Mouse (Mus musculus): ENCODE results near the gene Cars. TPM values are rescaled to one million over a fixed set of nuclear protein-coding genes. Genes with fewer than 3 reads are reported as not detected.
A peak's percentile ranks its signal among the peaks of the same experiment; 100 is the strongest.
"Not testable (repeated sequence)": the region's sequence is repeated elsewhere in the genome, so short reads cannot be mapped to it uniquely, and the experiment has no call there.

The Cars gene
- total RNA-seq, 2 experiments from 2014 or later: 38.4 to 42.0 TPM

DNA sequence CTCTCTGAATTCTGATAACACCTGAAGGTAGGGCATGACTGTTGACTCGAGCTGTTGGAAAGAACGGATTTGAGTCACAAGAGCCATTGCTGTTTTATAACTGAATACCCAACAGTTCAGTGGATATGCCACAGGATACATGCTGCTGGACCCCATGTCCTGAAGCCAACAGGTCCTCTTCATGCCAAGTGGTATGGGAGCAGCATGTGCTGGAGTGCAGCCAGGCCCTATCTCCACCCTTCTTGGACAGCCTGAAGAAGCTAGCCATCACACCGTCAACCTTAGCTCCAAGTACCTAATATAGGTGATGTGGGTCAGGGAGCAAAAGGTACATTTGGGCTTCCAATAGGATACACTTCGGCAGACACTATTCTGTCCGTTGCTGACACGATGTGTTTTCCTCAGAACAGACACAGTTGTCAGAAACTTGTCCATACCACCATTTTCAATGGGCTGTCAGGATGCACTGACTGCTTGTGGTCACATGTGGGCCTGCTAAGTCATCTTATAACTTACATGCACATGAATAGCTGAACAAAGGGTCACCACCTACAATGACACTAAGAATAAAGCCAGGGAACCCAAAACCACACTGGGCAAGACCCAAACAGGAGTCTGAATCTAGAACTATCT is 34.8 kb downstream of the Cars start:
- no peak for TF ChIP-seq CTCF (conservative IDR thresholded peaks at IDR 0.05)
- Histone ChIP-seq H3K27ac (no peak overlapping the region), H3K4me3 (no peak overlapping the region)
- no peak for DNase-seq (ENCODE audit: low spot score in 2 of 2)

- Histone ChIP-seq H3K4me3 (no peak overlapping the region), H3K27ac (no peak overlapping the region)
- no peak for DNase-seq (ENCODE audit: low spot score in 2 of 2)
- no peak for TF ChIP-seq CTCF (conservative IDR thresholded peaks at IDR 0.05)
Measured at GRCm38 (mm10) chr7:143563787-143564186, 36.1 kb downstream of the Cars start.

DNA sequence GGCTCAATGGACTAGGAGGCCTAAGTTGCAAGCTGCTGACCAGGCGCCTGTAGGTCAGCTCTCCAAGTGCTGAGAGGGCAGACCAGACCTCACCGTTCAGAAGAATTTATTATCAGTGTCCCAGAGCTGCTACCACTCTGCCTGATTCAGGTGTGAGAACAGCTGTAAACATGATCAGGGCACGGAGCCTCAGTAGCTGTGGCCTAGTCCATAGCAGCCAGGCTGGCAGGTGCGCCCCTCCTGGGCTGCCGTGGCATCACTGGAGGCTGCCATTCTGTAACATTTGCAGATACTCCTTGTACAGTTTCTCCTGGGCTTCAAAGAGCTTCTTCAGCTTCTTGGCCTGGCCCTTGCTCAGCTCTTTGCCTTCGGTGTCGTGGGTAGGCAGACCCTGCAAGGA is 42.3 kb downstream of the Cars start:
- no peak for DNase-seq (ENCODE audit: low spot score in 2 of 2)
- no peak overlapping the region for H3K4me3 ChIP-seq
- peak; percentile 43 for TF ChIP-seq CTCF (conservative IDR thresholded peaks at IDR 0.05)
- H3K27ac ChIP-seq: 0 out of 2 replicates have a peak overlapping the region, but pooled peaks have one; percentile 23

DNA sequence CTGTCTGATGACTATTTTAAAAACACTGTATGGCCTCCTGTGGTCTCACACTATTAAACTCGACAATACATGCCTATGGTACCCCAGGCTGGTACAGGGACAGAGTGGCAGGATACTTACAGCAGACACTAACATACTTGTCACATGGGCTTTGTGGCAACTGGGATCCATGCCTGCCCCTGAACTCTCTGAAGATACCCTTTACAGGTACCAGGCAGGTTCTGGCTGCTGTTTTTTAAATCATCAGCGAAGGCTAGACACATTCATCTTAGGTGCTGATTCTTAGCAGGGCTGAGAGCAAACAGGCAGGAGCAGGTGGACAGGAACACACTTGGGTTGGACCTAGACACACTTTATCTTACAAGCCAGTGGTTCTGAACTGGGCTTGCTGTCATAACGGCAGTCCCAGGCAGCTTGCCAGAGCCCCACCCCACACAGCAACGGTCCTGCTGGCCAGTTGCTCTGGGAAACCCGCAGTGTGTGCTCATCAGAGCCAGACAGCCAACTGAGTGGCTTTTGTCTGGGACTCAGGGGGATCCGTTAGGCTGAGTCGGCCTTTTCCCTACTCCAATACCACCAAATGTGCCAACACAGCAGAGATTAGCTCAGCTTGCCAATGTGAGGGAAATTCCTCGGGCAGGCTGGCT is 42.8 kb downstream of the Cars start:
- peak in 1 of 2 experiments; percentile 23 for DNase-seq (ENCODE audit: low spot score in 2 of 2)
- no peak for TF ChIP-seq CTCF (conservative IDR thresholded peaks at IDR 0.05)
- Histone ChIP-seq H3K4me3 (no peak overlapping the region), H3K27ac (no peak overlapping the region)

DNA sequence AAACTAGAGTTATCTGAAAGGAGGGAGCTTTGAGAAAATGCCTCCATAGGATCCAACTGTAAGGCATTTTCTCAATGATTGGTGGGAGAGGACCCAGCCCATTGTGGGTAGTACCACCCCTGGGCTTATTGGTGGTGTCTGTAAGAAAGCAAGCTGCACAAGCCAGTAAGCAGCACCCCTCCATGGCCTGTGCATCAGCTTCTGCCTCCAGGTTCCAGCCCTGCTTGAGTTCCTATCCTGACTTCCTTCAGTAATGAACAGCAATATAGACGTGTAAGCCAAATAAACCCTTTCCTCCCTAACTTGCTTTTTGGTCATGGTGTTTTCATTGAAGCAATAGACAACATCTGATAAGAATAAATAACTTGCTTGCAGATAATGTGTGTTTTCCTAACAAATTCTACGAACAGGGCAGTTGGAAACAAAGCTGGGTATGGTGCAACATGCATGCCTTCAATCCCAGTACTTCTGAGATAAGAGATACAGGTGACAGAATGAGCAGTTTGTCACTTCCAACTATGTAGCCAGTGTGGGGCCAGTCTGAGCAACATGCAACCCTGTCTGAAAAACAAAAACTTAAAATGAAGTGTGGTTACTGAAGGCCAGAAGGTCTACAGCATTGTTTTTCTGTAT is 50.2 kb downstream of the Cars start:
- H3K4me3 ChIP-seq: peak overlapping the region; percentile 98
- no peak for TF ChIP-seq CTCF (conservative IDR thresholded peaks at IDR 0.05)
- no peak for DNase-seq (ENCODE audit: low spot score in 2 of 2)
- H3K27ac ChIP-seq: peak overlapping the region; percentile 93

- no peak for TF ChIP-seq CTCF (conservative IDR thresholded peaks at IDR 0.05)
- Histone ChIP-seq H3K27ac (peak within 1 kb of the TSS; percentile 93), H3K4me3 (peak within 1 kb of the TSS; percentile 98)
- DNase-seq (ENCODE audit: low spot score in 2 of 2): peak; percentile 97 to 99
Measured at GRCm38 (mm10) chr7:143548976-143549457, 50.9 kb downstream of the Cars start, which contains the start of gene Nap1l4. TSS of gene Nap1l4 (minus strand) at chr7:143549106.

- Histone ChIP-seq H3K27ac (peak overlapping the region; percentile 93), H3K4me3 (peak overlapping the region; percentile 98)
- no peak for TF ChIP-seq CTCF (conservative IDR thresholded peaks at IDR 0.05)
- peak in 1 of 2 experiments; percentile 13 for DNase-seq (ENCODE audit: low spot score in 2 of 2)
Measured at GRCm38 (mm10) chr7:143548231-143548961, 51.5 kb downstream of the Cars start.

- TF ChIP-seq CTCF (conservative IDR thresholded peaks at IDR 0.05): no peak
- no peak overlapping the region for H3K4me3 ChIP-seq
- no peak overlapping the region for H3K27ac ChIP-seq
- no peak for DNase-seq (ENCODE audit: low spot score in 2 of 2)
Measured at GRCm38 (mm10) chr7:143546554-143546953, 53.3 kb downstream of the Cars start.

GRCm38 (mm10) chr7:143544368-143544767 is 55.5 kb downstream of the Cars start:
- no peak overlapping the region for H3K4me3 ChIP-seq
- no peak for DNase-seq (ENCODE audit: low spot score in 2 of 2)
- TF ChIP-seq CTCF (conservative IDR thresholded peaks at IDR 0.05): peak; percentile 80
- no peak overlapping the region for H3K27ac ChIP-seq

DNA sequence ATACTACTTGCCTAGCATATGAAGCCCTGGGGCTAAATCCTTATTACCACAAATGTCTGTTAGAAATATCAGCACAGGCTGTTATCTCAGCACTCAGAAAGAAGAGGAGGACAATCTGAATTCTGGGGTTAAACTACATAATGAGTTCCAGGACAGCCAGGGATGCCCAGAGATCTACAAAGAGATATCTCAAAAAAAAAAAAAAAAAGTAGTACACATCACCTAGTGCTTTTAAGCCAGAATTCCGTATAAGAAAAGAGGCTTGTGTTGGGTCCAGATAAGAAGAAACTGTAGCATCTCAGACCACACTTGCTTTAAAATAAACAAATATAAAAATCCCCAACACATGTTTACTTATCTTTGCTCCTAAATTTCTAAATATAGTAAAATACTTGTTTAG is 61.2 kb downstream of the Cars start:
- H3K4me3 ChIP-seq: no peak overlapping the region
- no peak overlapping the region for H3K27ac ChIP-seq
- no peak for DNase-seq (ENCODE audit: low spot score in 2 of 2)
- TF ChIP-seq CTCF (conservative IDR thresholded peaks at IDR 0.05): no peak

DNA sequence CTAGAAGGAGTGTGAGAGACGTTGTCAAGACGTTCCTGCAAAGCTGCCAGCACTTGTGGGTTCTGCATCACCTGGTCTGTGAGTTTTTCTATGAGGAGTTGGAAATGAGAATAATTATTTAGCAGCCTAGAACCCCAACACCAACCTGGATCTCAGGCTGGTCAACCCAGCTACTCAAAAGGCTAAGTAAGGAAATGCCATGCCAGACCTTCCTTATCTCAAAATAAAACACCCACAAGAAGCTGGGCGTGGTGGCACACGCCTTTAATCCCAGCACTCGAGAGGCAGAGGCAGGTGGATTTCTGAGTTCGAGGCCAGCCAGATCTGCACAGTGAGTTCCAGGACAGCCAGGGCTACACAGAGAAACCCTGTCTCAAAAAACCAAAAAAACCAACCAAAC is 61.7 kb downstream of the Cars start:
- not testable (repeated sequence) for DNase-seq (ENCODE audit: low spot score in 2 of 2); H3K27ac ChIP-seq; H3K4me3 ChIP-seq

- H3K4me3 ChIP-seq: no peak overlapping the region
- no peak for TF ChIP-seq CTCF (conservative IDR thresholded peaks at IDR 0.05)
- DNase-seq (ENCODE audit: low spot score in 2 of 2): no peak
- no peak overlapping the region for H3K27ac ChIP-seq
Measured at GRCm38 (mm10) chr7:143536251-143536650, 63.6 kb downstream of the Cars start.

DNA sequence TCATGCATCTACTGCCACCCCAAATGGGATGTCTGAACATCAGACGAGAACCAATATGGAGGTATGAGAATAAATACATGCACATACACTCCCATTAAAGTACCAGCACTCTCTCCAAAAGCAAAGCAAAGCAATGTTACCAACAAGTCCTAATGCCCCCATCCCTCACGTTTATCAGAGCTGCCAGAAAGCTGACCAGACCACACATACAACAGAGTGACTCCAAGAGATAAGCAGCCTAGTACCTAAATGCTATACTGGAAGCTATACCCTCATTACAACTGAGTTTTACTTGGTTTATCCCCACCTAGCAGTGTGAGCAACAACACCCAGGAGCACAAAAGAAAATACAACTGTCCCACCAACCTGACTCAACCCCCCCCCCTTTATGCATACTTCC is 66.6 kb downstream of the Cars start:
- TF ChIP-seq CTCF (conservative IDR thresholded peaks at IDR 0.05): no peak
- H3K4me3 ChIP-seq: no peak overlapping the region
- DNase-seq (ENCODE audit: low spot score in 2 of 2): no peak
- no peak overlapping the region for H3K27ac ChIP-seq
